Mouse (Mus musculus): ENCODE data around the gene Med4.

Gene Med4

GRCm38 (mm10) chr14:73509765-73510423, at the start of gene Med4:
Gene Med4, plus strand, starts transcription at chr14:73510025.
- peak; percentile 92 to 95 for DNase-seq (ENCODE audit: low spot score in 2 of 2)

GRCm38 (mm10) chr14:73460514-73461134, 49.2 kb upstream of the Med4 start:
- no peak for DNase-seq (ENCODE audit: low spot score in 2 of 2)

GRCm38 (mm10) chr14:73462211-73462610, 47.6 kb upstream of the Med4 start:
- DNase-seq (ENCODE audit: low spot score in 2 of 2): no peak

- no peak for DNase-seq (ENCODE audit: low spot score in 2 of 2)
These were observed 42.1 kb upstream of the Med4 start for GRCm38 (mm10) chr14:73467697-73468096.

- no peak for DNase-seq (ENCODE audit: low spot score in 2 of 2)
These were observed 40.3 kb upstream of the Med4 start for GRCm38 (mm10) chr14:73469506-73469905.

- DNase-seq (ENCODE audit: low spot score in 2 of 2): no peak
These were observed 39.2 kb upstream of the Med4 start for GRCm38 (mm10) chr14:73470593-73470992.

- no peak for DNase-seq (ENCODE audit: low spot score in 2 of 2)
These were observed 37.6 kb upstream of the Med4 start for GRCm38 (mm10) chr14:73472205-73472604.

GRCm38 (mm10) chr14:73473670-73474460, 36.0 kb upstream of the Med4 start:
- peak; percentile 38 to 71 for DNase-seq (ENCODE audit: low spot score in 2 of 2)

- peak; percentile 51 to 72 for DNase-seq (ENCODE audit: low spot score in 2 of 2)
These were observed 35.2 kb upstream of the Med4 start for GRCm38 (mm10) chr14:73474636-73475093.

GRCm38 (mm10) chr14:73475506-73475905, 34.3 kb upstream of the Med4 start:
- peak; percentile 69 to 82 for DNase-seq (ENCODE audit: low spot score in 2 of 2)

GRCm38 (mm10) chr14:73476361-73476934, 33.4 kb upstream of the Med4 start:
- DNase-seq (ENCODE audit: low spot score in 2 of 2): peak; percentile 13 to 49

GRCm38 (mm10) chr14:73477077-73477476, 32.7 kb upstream of the Med4 start:
- peak; percentile 25 to 61 for DNase-seq (ENCODE audit: low spot score in 2 of 2)

- DNase-seq (ENCODE audit: low spot score in 2 of 2): no peak
These were observed 31.5 kb upstream of the Med4 start for GRCm38 (mm10) chr14:73478321-73478720.

GRCm38 (mm10) chr14:73479771-73480170, 30.1 kb upstream of the Med4 start:
- no peak for DNase-seq (ENCODE audit: low spot score in 2 of 2)

- DNase-seq (ENCODE audit: low spot score in 2 of 2): no peak
These were observed 26.2 kb upstream of the Med4 start for GRCm38 (mm10) chr14:73483516-73484229.

- no peak for DNase-seq (ENCODE audit: low spot score in 2 of 2)
These were observed 25.3 kb upstream of the Med4 start for GRCm38 (mm10) chr14:73484366-73485110.

- DNase-seq (ENCODE audit: low spot score in 2 of 2): peak; percentile 36 to 46
These were observed 23.2 kb upstream of the Med4 start for GRCm38 (mm10) chr14:73486641-73487040.

GRCm38 (mm10) chr14:73493356-73493755, 16.5 kb upstream of the Med4 start:
- DNase-seq (ENCODE audit: low spot score in 2 of 2): no peak

GRCm38 (mm10) chr14:73494122-73494521, 15.7 kb upstream of the Med4 start:
- no peak for DNase-seq (ENCODE audit: low spot score in 2 of 2)

GRCm38 (mm10) chr14:73495753-73496152, 14.1 kb upstream of the Med4 start:
- peak in 1 of 2 experiments; percentile 22 for DNase-seq (ENCODE audit: low spot score in 2 of 2)

- no peak for DNase-seq (ENCODE audit: low spot score in 2 of 2)
These were observed 8.5 kb upstream of the Med4 start for GRCm38 (mm10) chr14:73501283-73501682.

Data from heart, adult 9 months (tissue).